Mouse (Mus musculus): ENCODE measurements around the gene Golga4. TPM values are rescaled to one million over a fixed set of nuclear protein-coding genes. Genes with fewer than 3 reads are reported as not detected.
A peak's percentile ranks its signal among the peaks of the same experiment; 100 is the strongest.

Gene Golga4
- polyA plus RNA-seq, 1 experiment from 2014 or later, result 38.9 TPM

GRCm38 (mm10) chr9:118476211-118476765, 29.8 kb upstream of the Golga4 start:
- peaks cover 3% of the 10 kb centered on the region; the same call in 1 of the 2 replicates for H3K4me1 ChIP-seq (replicated peaks; ENCODE audit: insufficient read depth, low read length)
- no peaks in the 10 kb centered on the region for H3K36me3 ChIP-seq (ENCODE audit: insufficient read depth, low read length)
- TF ChIP-seq CTCF (IDR thresholded peaks at IDR 0.05; ENCODE audit: low read depth), result no peak
- peak overlapping the region; percentile 75; the same call in 1 of the 2 replicates for H3K4me2 ChIP-seq (ENCODE audit: low read length)
- no peak overlapping the region for H3K27ac ChIP-seq
- no peaks in the 10 kb centered on the region for H3K9me3 ChIP-seq (replicated peaks; ENCODE audit: low read length)
- ATAC-seq (replicated peaks; ENCODE audit: low FRiP score, low read depth) (no peak), DNase-seq (ENCODE audit: low spot score) (no peak)
- WGBS, result 2% methylated on average over 22 of the region's 22 CpGs
- H3K4me3 ChIP-seq (replicated peaks; ENCODE audit: low read depth, low read length), result peak overlapping the region; percentile 21; the same call in 1 of the 2 replicates
- peaks cover 74% of the 10 kb centered on the region for H3K27me3 ChIP-seq (ENCODE audit: insufficient read depth, low read length)
- H3K9ac ChIP-seq (ENCODE audit: low read depth, low read length), result no peak overlapping the region

- Histone ChIP-seq H3K4me3 (replicated peaks; ENCODE audit: low read depth, low read length) (peak overlapping the region; percentile 21; the same call in 1 of the 2 replicates), H3K9me3 (replicated peaks; ENCODE audit: low read length) (no peaks in the 10 kb centered on the region), H3K4me2 (ENCODE audit: low read length) (peak overlapping the region; percentile 75), H3K4me1 (replicated peaks; ENCODE audit: insufficient read depth, low read length) (peaks cover 3% of the 10 kb centered on the region; the same call in 1 of the 2 replicates), H3K27ac (no peak overlapping the region), H3K36me3 (ENCODE audit: insufficient read depth, low read length) (no peaks in the 10 kb centered on the region), H3K27me3 (ENCODE audit: insufficient read depth, low read length) (peaks cover 74% of the 10 kb centered on the region), H3K9ac (ENCODE audit: low read depth, low read length) (no peak overlapping the region)
- DNase-seq (ENCODE audit: low spot score) (no peak), ATAC-seq (replicated peaks; ENCODE audit: low FRiP score, low read depth) (no peak)
- TF ChIP-seq CTCF (IDR thresholded peaks at IDR 0.05; ENCODE audit: low read depth), result no peak
- 1% methylated on average over 33 of the region's 33 CpGs for WGBS
Measured at GRCm38 (mm10) chr9:118476766-118477271, 29.2 kb upstream of the Golga4 start.

- ATAC-seq (replicated peaks; ENCODE audit: low FRiP score, low read depth), result no peak
- no peak for DNase-seq (ENCODE audit: low spot score)
- WGBS, result under 1% methylated on average over 31 of the region's 31 CpGs
Measured at GRCm38 (mm10) chr9:118477281-118477931, 28.7 kb upstream of the Golga4 start.

GRCm38 (mm10) chr9:118477961-118478360, 28.1 kb upstream of the Golga4 start, which contains the start of gene Eomes:
Eomes (plus strand) TSS chr9:118478212.
- DNase-seq (ENCODE audit: low spot score) (no peak), ATAC-seq (replicated peaks; ENCODE audit: low FRiP score, low read depth) (no peak)
- no peak within 1 kb of the TSS for H3K27ac ChIP-seq
- H3K4me2 ChIP-seq (ENCODE audit: low read length), result peak within 1 kb of the TSS; percentile 75
- no peak for TF ChIP-seq CTCF (IDR thresholded peaks at IDR 0.05; ENCODE audit: low read depth)
- no peak within 1 kb of the TSS for H3K9ac ChIP-seq (ENCODE audit: low read depth, low read length)
- under 1% methylated on average over 9 of the region's 9 CpGs for WGBS
- peak within 1 kb of the TSS; percentile 40 for H3K4me3 ChIP-seq (replicated peaks; ENCODE audit: low read depth, low read length)
- no peaks in the 10 kb centered on the region for H3K36me3 ChIP-seq (ENCODE audit: insufficient read depth, low read length)
- no peaks in the 10 kb centered on the region for H3K9me3 ChIP-seq (replicated peaks; ENCODE audit: low read length)
- H3K27me3 ChIP-seq (ENCODE audit: insufficient read depth, low read length), result peaks cover 78% of the 10 kb centered on the region
- H3K4me1 ChIP-seq (replicated peaks; ENCODE audit: insufficient read depth, low read length), result peaks cover 3% of the 10 kb centered on the region; the same call in 1 of the 2 replicates

More at GRCm38 (mm10) chr9:118477281-118477931, 28.7 kb upstream of the Golga4 start:
- TF ChIP-seq CTCF (IDR thresholded peaks at IDR 0.05; ENCODE audit: low read depth), result no peak
- Histone ChIP-seq H3K36me3 (ENCODE audit: insufficient read depth, low read length) (no peaks in the 10 kb centered on the region), H3K27ac (no peak overlapping the region), H3K9ac (ENCODE audit: low read depth, low read length) (no peak overlapping the region), H3K4me3 (replicated peaks; ENCODE audit: low read depth, low read length) (peak overlapping the region; percentile 21; the same call in 1 of the 2 replicates), H3K4me2 (ENCODE audit: low read length) (peak overlapping the region; percentile 75), H3K27me3 (ENCODE audit: insufficient read depth, low read length) (peaks cover 78% of the 10 kb centered on the region), H3K4me1 (replicated peaks; ENCODE audit: insufficient read depth, low read length) (peaks cover 3% of the 10 kb centered on the region; the same call in 1 of the 2 replicates), H3K9me3 (replicated peaks; ENCODE audit: low read length) (no peaks in the 10 kb centered on the region)

- peaks cover 3% of the 10 kb centered on the region; the same call in 1 of the 2 replicates for H3K4me1 ChIP-seq (replicated peaks; ENCODE audit: insufficient read depth, low read length)
- TF ChIP-seq CTCF (IDR thresholded peaks at IDR 0.05; ENCODE audit: low read depth), result peak; percentile 25; the same call in 1 of the 2 replicates
- H3K9me3 ChIP-seq (replicated peaks; ENCODE audit: low read length), result no peaks in the 10 kb centered on the region
- H3K9ac ChIP-seq (ENCODE audit: low read depth, low read length), result no peak overlapping the region
- peak overlapping the region; percentile 40 for H3K4me3 ChIP-seq (replicated peaks; ENCODE audit: low read depth, low read length)
- H3K4me2 ChIP-seq (ENCODE audit: low read length), result peak overlapping the region; percentile 75
- DNase-seq (ENCODE audit: low spot score), result no peak
- no peak overlapping the region for H3K27ac ChIP-seq
- no peaks in the 10 kb centered on the region for H3K36me3 ChIP-seq (ENCODE audit: insufficient read depth, low read length)
- H3K27me3 ChIP-seq (ENCODE audit: insufficient read depth, low read length), result peaks cover 83% of the 10 kb centered on the region
- under 1% methylated on average over 23 of the region's 29 CpGs for WGBS
- no peak for ATAC-seq (replicated peaks; ENCODE audit: low FRiP score, low read depth)
Measured at GRCm38 (mm10) chr9:118478458-118478838, 27.6 kb upstream of the Golga4 start.

GRCm38 (mm10) chr9:118478839-118479507, 27.1 kb upstream of the Golga4 start:
- peak; percentile 45 for TF ChIP-seq CTCF (IDR thresholded peaks at IDR 0.05; ENCODE audit: low read depth)
- Histone ChIP-seq H3K4me3 (replicated peaks; ENCODE audit: low read depth, low read length) (peak overlapping the region; percentile 40), H3K27ac (no peak overlapping the region), H3K9me3 (replicated peaks; ENCODE audit: low read length) (no peaks in the 10 kb centered on the region), H3K36me3 (ENCODE audit: insufficient read depth, low read length) (no peaks in the 10 kb centered on the region), H3K4me1 (replicated peaks; ENCODE audit: insufficient read depth, low read length) (peaks cover 3% of the 10 kb centered on the region; the same call in 1 of the 2 replicates), H3K9ac (ENCODE audit: low read depth, low read length) (no peak overlapping the region), H3K4me2 (ENCODE audit: low read length) (peak overlapping the region; percentile 75), H3K27me3 (ENCODE audit: insufficient read depth, low read length) (peaks cover 88% of the 10 kb centered on the region)
- WGBS, result under 1% methylated on average over 81 of the region's 87 CpGs
- no peak for DNase-seq (ENCODE audit: low spot score)
- peak; percentile 66; the same call in 1 of the 2 replicates for ATAC-seq (replicated peaks; ENCODE audit: low FRiP score, low read depth)
